Mouse (Mus musculus) kidney, adult 2 months (tissue): Measurements from ENCODE around the gene Myrfl.

Source experiments
- CTCF ChIP-seq: fragments of 200-500 bp; conservative IDR thresholded peaks from 2 replicates; pipeline ENCODE4 v1.5.1; 2011; ENCODE audit warnings: low read depth, mild to moderate bottlenecking, control low read depth, low read length, moderate library complexity, mixed read lengths; ENCODE audit not compliant: insufficient read depth, insufficient read length
- POLR2A ChIP-seq: fragments of 200-500 bp; IDR thresholded peaks from one replicate; pipeline ENCODE4 v1.6.1; 2011; ENCODE audit warnings: low read depth, low read length, control low read depth

DNA sequence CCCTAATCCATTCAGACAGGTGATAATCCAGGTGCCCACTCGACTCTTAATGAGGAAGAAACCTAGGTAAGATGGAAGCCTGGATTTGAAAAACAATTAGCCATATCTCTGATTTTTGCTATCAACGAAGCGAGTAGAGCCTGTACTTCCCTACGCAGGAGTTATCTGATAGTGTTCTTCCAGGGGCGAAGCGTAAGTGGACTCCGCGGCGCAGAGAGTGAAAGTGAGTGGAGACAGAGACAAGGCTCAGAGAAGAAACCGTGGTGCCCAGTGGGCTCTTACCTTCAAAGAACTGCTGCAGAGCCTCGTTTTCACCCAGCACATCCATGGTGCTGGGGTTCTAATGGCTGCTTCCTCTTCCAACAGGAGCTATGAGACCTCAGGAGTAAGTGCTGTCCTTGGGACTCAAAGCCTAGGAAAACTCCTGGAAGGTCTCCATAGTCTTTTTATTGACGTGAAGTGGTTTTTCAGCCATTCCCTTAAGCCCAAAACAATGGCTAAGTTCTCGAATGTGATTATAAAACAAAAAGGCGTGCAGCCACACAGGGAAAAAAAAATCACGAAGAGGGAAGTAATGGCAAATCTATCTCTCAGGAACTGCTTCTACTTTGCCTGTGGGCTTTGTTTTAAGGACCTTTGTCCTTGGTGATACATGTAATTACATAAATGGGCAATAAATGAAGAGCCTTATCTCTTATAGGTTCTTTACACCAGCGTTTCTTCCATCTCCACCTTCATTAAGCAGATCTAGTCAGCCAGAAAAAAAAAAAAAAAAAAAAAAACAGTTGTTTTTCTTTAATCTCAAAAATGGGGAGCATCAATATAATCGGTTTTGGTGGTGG lies at the start of gene Myrfl:
- no peak for TF ChIP-seq CTCF
- TF ChIP-seq POLR2A = no peak
